Mouse (Mus musculus) G1E (cell line): ENCODE results near the gene Aph1a.

ENCODE experiments used
- CTCF ChIP-seq: IDR thresholded peaks from 2 replicates; pipeline ENCODE4 v1.5.1; 2012; ENCODE audit warnings: low read depth, low read length, inconsistent platforms, mixed read lengths
- GATA1 ChIP-seq: IDR thresholded peaks from 2 replicates; pipeline ENCODE4 v1.6.1; 2012; ENCODE audit warnings: borderline replicate concordance, low read length, inconsistent platforms, mixed read lengths
- POLR2AphosphoS5 ChIP-seq: IDR thresholded peaks from 2 replicates; pipeline ENCODE4 v1.6.1; 2012; ENCODE audit warnings: low read depth, low read length, inconsistent platforms; ENCODE audit not compliant: insufficient replicate concordance

DNA sequence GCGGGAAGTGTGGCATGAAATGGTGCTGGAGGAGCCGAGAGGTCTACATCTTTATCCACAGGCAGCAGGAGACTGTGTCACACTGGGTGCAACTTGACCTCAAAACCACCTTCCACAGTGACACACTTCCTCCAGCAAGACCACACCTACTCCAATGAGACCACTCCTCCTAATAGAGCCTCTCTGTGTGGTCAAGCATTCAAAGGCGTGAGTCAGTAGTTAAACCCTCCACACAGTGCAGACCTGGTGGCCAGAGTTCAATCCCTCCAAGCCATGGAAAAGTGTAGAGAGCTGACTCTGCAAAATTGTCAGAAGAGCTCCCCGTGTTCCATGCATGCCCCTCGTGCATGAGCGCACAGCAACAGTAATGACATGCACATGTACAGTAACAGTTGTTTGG, 49.0 kb downstream of the Aph1a start:
- no peak for TF ChIP-seq CTCF
- TF ChIP-seq GATA1 = no peak
- TF ChIP-seq POLR2AphosphoS5 = no peak
